Mouse (Mus musculus) CH12.LX (cell line): ENCODE data around the gene Grk5. TPM values are rescaled to one million over a fixed set of nuclear protein-coding genes. Genes with fewer than 3 reads are reported as not detected.

ENCODE experiments used
- DNase-seq: peaks from one replicate; pipeline ENCODE4 v3.0.0-alpha.2; 2013; ENCODE audit errors: extremely low read depth
- H3K27ac ChIP-seq: 2 replicates; pipeline ENCODE4 v1.5.1; 2012; ENCODE audit warnings: low read depth, mild to moderate bottlenecking, control low read depth, moderate library complexity; ENCODE audit not compliant: insufficient read depth
- H3K27me3 ChIP-seq: replicated peaks from 2 replicates; pipeline ENCODE3; 2012; ENCODE audit warnings: inconsistent platforms
- H3K36me3 ChIP-seq, 2 experiments: replicated peaks in 1 of 2; 2 replicates each; pipeline versions ENCODE3 to v1.6.1; 2012; ENCODE audit warnings: inconsistent platforms in 1 of 2, low read length in 1 of 2, mild to moderate bottlenecking in 1 of 2, mixed read lengths in 1 of 2, moderate library complexity in 1 of 2; ENCODE audit not compliant: control insufficient read depth in 1 of 2, insufficient read depth in 1 of 2
- H3K4me1 ChIP-seq, 2 experiments: 2 replicates each; pipeline ENCODE4 v1.6.1; 2012; ENCODE audit warnings: inconsistent platforms in 1 of 2, moderate library complexity in 1 of 2; ENCODE audit not compliant: insufficient read depth in 2 of 2, control insufficient read depth in 1 of 2
- H3K4me2 ChIP-seq: 2 replicates; pipeline ENCODE4 v1.6.1; 2012; ENCODE audit warnings: low read depth, mild to moderate bottlenecking, control low read depth; ENCODE audit not compliant: poor library complexity, insufficient read depth, severe bottlenecking
- H3K4me3 ChIP-seq, 3 experiments: fragments of 150-350 bp in 1 of 3; sonication (generic) in 1 of 3; replicated peaks in 1 of 3; 2 replicates each; pipeline versions ENCODE3 to v1.5.1; 2011 to 2012; ENCODE audit warnings: low read depth in 2 of 3, low read length in 2 of 3, mild to moderate bottlenecking in 2 of 3, moderate library complexity in 2 of 3, control low read depth in 1 of 3, improper control_type of control experiment in 1 of 3, inconsistent platforms in 1 of 3, mixed read lengths in 1 of 3; ENCODE audit not compliant: poor library complexity in 1 of 3
- H3K79me2 ChIP-seq: replicated peaks from 2 replicates; pipeline ENCODE4 v1.6.1; 2012; ENCODE audit warnings: mild to moderate bottlenecking, moderate library complexity; ENCODE audit not compliant: control insufficient read depth, poor library complexity, insufficient read depth, severe bottlenecking; ENCODE audit errors: extremely low read depth
- H3K9ac ChIP-seq: 2 replicates; pipeline ENCODE4 v1.6.1; 2012; ENCODE audit warnings: low read depth, mild to moderate bottlenecking, control low read depth, moderate library complexity; ENCODE audit not compliant: insufficient read depth
- H3K9me3 ChIP-seq: replicated peaks from 2 replicates; pipeline ENCODE3; 2012; ENCODE audit warnings: low read length, inconsistent platforms, mixed read lengths
- CTCF ChIP-seq, 2 experiments: IDR thresholded peaks in 1 of 2; conservative IDR thresholded peaks in 1 of 2; 2 replicates each; pipeline ENCODE4 v1.5.1; 2011 to 2012; ENCODE audit warnings: low read depth in 2 of 2, low read length in 2 of 2, improper control_type of control experiment in 1 of 2, inconsistent platforms in 1 of 2, mild to moderate bottlenecking in 1 of 2, moderate library complexity in 1 of 2
- E2F4 ChIP-seq: IDR thresholded peaks from 2 replicates; pipeline ENCODE4 v1.6.1; 2011; ENCODE audit warnings: low read depth, low read length, improper control_type of control experiment; ENCODE audit not compliant: insufficient replicate concordance
- ELF1 ChIP-seq: IDR thresholded peaks from 2 replicates; pipeline ENCODE4 v1.6.1; 2014; ENCODE audit warnings: low read depth, mild to moderate bottlenecking, inconsistent platforms, low read length, improper control_type of control experiment
- EP300 ChIP-seq: IDR thresholded peaks from 2 replicates; pipeline ENCODE4 v1.6.1; 2011; ENCODE audit warnings: low read length, improper control_type of control experiment
- ETS1 ChIP-seq: conservative IDR thresholded peaks from 2 replicates; pipeline ENCODE4 v1.6.1; 2012; ENCODE audit warnings: low read depth, mild to moderate bottlenecking, inconsistent platforms, low read length, improper control_type of control experiment, moderate library complexity
- GABPA ChIP-seq: IDR thresholded peaks from 2 replicates; pipeline ENCODE4 v1.6.1; 2012; ENCODE audit warnings: low read depth, low read length, improper control_type of control experiment, inconsistent platforms; ENCODE audit not compliant: insufficient replicate concordance
- HCFC1 ChIP-seq: IDR thresholded peaks from 2 replicates; pipeline ENCODE4 v1.6.1; 2012; ENCODE audit warnings: low read depth, mild to moderate bottlenecking, inconsistent platforms, low read length, improper control_type of control experiment
- IRF4 ChIP-seq: IDR thresholded peaks from 2 replicates; pipeline ENCODE4 v1.6.1; 2014; ENCODE audit warnings: low read depth, mild to moderate bottlenecking, inconsistent platforms, low read length, improper control_type of control experiment
- KAT2A ChIP-seq: IDR thresholded peaks from 2 replicates; pipeline ENCODE4 v1.6.1; 2012; ENCODE audit warnings: low read length, improper control_type of control experiment, inconsistent platforms; ENCODE audit not compliant: insufficient replicate concordance
- NELFE ChIP-seq: IDR thresholded peaks from 2 replicates; pipeline ENCODE4 v1.6.1; 2011; ENCODE audit warnings: low read depth, low read length, improper control_type of control experiment
- PAX5 ChIP-seq: IDR thresholded peaks from 2 replicates; pipeline ENCODE4 v1.6.1; 2012; ENCODE audit warnings: low read length, inconsistent platforms, mixed read lengths
- POLR2AphosphoS2 ChIP-seq: IDR thresholded peaks from 2 replicates; pipeline ENCODE4 v1.6.1; 2011; ENCODE audit warnings: low read depth, low read length, improper control_type of control experiment
- RAD21 ChIP-seq: IDR thresholded peaks from 2 replicates; pipeline ENCODE4 v1.6.1; 2011; ENCODE audit warnings: low read depth, mild to moderate bottlenecking, low read length, improper control_type of control experiment, moderate library complexity
- RCOR1 ChIP-seq: conservative IDR thresholded peaks from 2 replicates; pipeline ENCODE4 v1.6.1; 2012; ENCODE audit warnings: low read depth, mild to moderate bottlenecking, inconsistent platforms, low read length, improper control_type of control experiment
- SMC3 ChIP-seq: IDR thresholded peaks from 2 replicates; pipeline ENCODE4 v1.6.1; 2011; ENCODE audit warnings: low read depth, low read length, improper control_type of control experiment
- TBP ChIP-seq: conservative IDR thresholded peaks from 2 replicates; pipeline ENCODE4 v1.6.1; 2011; ENCODE audit warnings: low read depth, low read length, improper control_type of control experiment
- UBTF ChIP-seq: IDR thresholded peaks from 2 replicates; pipeline ENCODE4 v1.6.1; 2012; ENCODE audit warnings: low read depth, mild to moderate bottlenecking, inconsistent platforms, low read length, improper control_type of control experiment, moderate library complexity
- USF1 ChIP-seq: IDR thresholded peaks from 2 replicates; pipeline ENCODE4 v1.6.1; 2014; ENCODE audit warnings: low read depth, mild to moderate bottlenecking, inconsistent platforms, low read length, improper control_type of control experiment
- USF2 ChIP-seq: conservative IDR thresholded peaks from 2 replicates; pipeline ENCODE4 v1.6.1; 2011; ENCODE audit warnings: low read depth, low read length, improper control_type of control experiment
- ZC3H11A ChIP-seq: IDR thresholded peaks from 2 replicates; pipeline ENCODE4 v1.6.1; 2012; ENCODE audit warnings: low read depth, mild to moderate bottlenecking, inconsistent platforms, low read length, improper control_type of control experiment
- ZKSCAN1 ChIP-seq: IDR thresholded peaks from 2 replicates; pipeline ENCODE4 v1.6.1; 2012; ENCODE audit warnings: low read depth, inconsistent platforms, low read length, improper control_type of control experiment, borderline replicate concordance
- ZMIZ1 ChIP-seq: IDR thresholded peaks from 2 replicates; pipeline ENCODE4 v1.6.1; 2012; ENCODE audit warnings: low read depth, mild to moderate bottlenecking, inconsistent platforms, low read length, improper control_type of control experiment
- ZNF384 ChIP-seq: IDR thresholded peaks from 2 replicates; pipeline ENCODE4 v1.6.1; 2012; ENCODE audit warnings: low read depth, low read length, improper control_type of control experiment, inconsistent platforms
- dilution Hi-C: fragments of 300-500 bp; cut with MboI; formaldehyde crosslinking; loops from 2 replicates; pipeline ENCODE4 v1.14.3; 2020; ENCODE audit warnings: low sequenced_read_pairs; ENCODE audit not compliant: extremely low pct_unique_long_range_greater_than_20kb, extremely low pct_ligation_motif_present
- in situ Hi-C: fragments of 300-500 bp; cut with MboI; formaldehyde crosslinking; loops from 3 replicates; pipeline ENCODE4 v1.14.3; 2019; ENCODE audit warnings: low sequenced_read_pairs, low pct_ligation_motif_present, low pct_unique_long_range_greater_than_20kb, mixed read lengths
- polyA plus RNA-seq: library from polyadenylated mRNA; unstranded; fragments of >175 nt; gene quantifications from 2 replicates; pipeline ENCODE4 v1.2.1, GENCODE M21; 2012; ENCODE audit warnings: low read depth; ENCODE audit not compliant: insufficient read length
- total RNA-seq, 2 experiments: library from RNA; depleted of rRNA; stranded (reverse); fragments of 300-350 nt in 1 of 2; fragments of >200 nt in 1 of 2; gene quantifications; 2 replicates each; pipeline ENCODE4 v1.2.3; 2012 to 2014

The Grk5 gene
- total and polyA plus RNA-seq, 3 experiments = 5.7 to 11.5 (median 7.6) TPM

DNA sequence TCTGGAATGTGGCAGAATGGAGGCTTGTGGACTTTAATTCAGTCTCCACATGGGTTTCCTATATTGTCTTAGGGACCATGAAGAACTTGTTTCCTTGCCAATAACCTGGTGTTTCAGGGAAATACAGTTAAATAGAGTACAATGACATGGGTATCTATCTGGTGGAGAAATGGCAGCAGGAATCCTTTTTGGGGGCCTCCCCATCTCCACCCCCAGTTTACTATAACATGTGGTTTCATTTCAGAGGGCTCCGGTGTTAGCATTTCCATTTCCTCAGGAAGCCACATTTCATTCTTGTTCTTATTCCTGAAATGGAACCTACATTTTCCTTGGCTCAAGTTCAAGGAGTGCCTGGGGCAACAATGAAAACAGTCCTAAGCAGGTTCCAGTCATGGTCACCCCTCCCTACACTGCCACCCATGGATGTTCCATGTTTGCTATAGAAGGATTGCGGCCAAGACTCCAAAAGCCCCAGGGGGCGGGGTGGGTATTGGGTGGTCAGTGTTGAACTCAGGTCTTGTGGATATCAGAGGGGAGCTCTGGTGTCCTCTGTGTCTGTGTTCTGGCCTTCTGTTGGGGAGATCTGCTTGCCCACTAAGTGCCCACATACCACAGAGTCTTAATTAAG is 132.5 kb downstream of the Grk5 start:
- H3K4me1 ChIP-seq = peaks cover 0 to 15% of the 10 kb centered on the region in 2 experiments; a peak in 2 of 4 replicates
- H3K4me3 ChIP-seq = no peak overlapping the region
- peaks cover 0 to 5% of the 10 kb centered on the region in 2 experiments for H3K36me3 ChIP-seq
- no peak for DNase-seq
- H3K79me2 ChIP-seq = no peaks in the 10 kb centered on the region
- no peak overlapping the region for H3K9ac ChIP-seq
- no peaks in the 10 kb centered on the region for H3K27me3 ChIP-seq
- TF ChIP-seq ETS1 (no peak), ZKSCAN1 (no peak), PAX5 (no peak), ZC3H11A (no peak), CTCF (conservative IDR thresholded peaks at IDR 0.05 in 1 of 2, IDR thresholded peaks at IDR 0.05 in 1 of 2; ENCODE audit: low read depth in 2 of 2, low read length in 2 of 2) (no peak), EP300 (no peak), USF1 (no peak), NELFE (no peak), ZNF384 (no peak), GABPA (no peak), RCOR1 (no peak), RAD21 (no peak), SMC3 (no peak), HCFC1 (no peak), ELF1 (no peak), ZMIZ1 (no peak), TBP (no peak)
- H3K4me2 ChIP-seq = no peak overlapping the region
- H3K9me3 ChIP-seq = no peaks in the 10 kb centered on the region
- H3K27ac ChIP-seq = no peak overlapping the region
- dilution Hi-C loops = no loop called here
- in situ Hi-C loops = no loop called here

DNA sequence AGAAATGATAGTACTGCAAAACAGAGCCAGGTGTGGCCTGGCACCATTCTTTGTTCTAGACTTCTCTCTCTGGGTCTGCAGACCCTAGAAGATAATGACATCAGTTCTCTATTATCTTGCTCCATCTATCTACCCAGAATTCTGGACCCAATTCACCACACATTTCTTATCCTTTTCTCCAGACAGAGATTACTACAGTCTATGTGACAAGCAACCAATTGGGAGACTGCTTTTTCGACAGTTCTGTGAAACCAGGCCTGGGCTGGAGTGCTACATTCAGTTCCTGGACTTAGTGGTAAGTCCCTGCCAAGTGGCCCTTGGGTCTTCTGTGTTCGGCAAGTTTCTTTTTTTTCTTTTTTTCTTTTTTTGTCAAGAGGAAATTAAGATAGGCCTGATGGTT is 142.0 kb downstream of the Grk5 start:
- no peak overlapping the region for H3K4me3 ChIP-seq
- H3K79me2 ChIP-seq = no peaks in the 10 kb centered on the region
- peak overlapping the region; percentile 29; the same call in 1 of the 2 replicates for H3K4me2 ChIP-seq
- peaks cover 0 to 9% of the 10 kb centered on the region in 2 experiments for H3K36me3 ChIP-seq
- H3K9ac ChIP-seq = no peak overlapping the region
- TF ChIP-seq RAD21 = no peak
- TF ChIP-seq UBTF = no peak
- no peak for TF ChIP-seq POLR2AphosphoS2
- TF ChIP-seq ZNF384 = no peak
- no peak for TF ChIP-seq KAT2A
- no peak for TF ChIP-seq USF2
- no peak for TF ChIP-seq IRF4
- TF ChIP-seq E2F4 = no peak
- TF ChIP-seq HCFC1 = no peak
- no peak for TF ChIP-seq CTCF (conservative IDR thresholded peaks at IDR 0.05 in 1 of 2, IDR thresholded peaks at IDR 0.05 in 1 of 2; ENCODE audit: low read depth in 2 of 2, low read length in 2 of 2)
- no peaks in the 10 kb centered on the region for H3K9me3 ChIP-seq
- H3K27ac ChIP-seq = no peak overlapping the region
- no peaks in the 10 kb centered on the region for H3K27me3 ChIP-seq
- dilution Hi-C loops = no loop called here
- H3K4me1 ChIP-seq = peaks cover 5 to 22% of the 10 kb centered on the region in 2 experiments
- DNase-seq = no peak
- in situ Hi-C loops = no loop called here
